Mouse (Mus musculus): Measurements from ENCODE around the gene Tmem139. TPM values are rescaled to one million over a fixed set of nuclear protein-coding genes. Genes with fewer than 3 reads are reported as not detected.

Tmem139 gene
- 29.7 and 32.4 TPM in 2 replicates for polyA plus RNA-seq (2015; fragmentation: Nextera tagmentation; extraction: Ambion mirVana)

GRCm38 (mm10) chr6:42261524-42262170, at the start of gene Tmem139:
TSS of gene Tmem139 (plus strand) at chr6:42261970.
- Histone ChIP-seq H3K27me3 (replicated peaks; ENCODE audit: control insufficient read depth, insufficient read depth, low read length) (no peaks in the 10 kb centered on the region), H3K36me3 (ENCODE audit: control insufficient read depth, insufficient read depth) (no peaks in the 10 kb centered on the region), H3K9me3 (ENCODE audit: control insufficient read depth) (no peaks in the 10 kb centered on the region), H3K4me3 (ENCODE audit: low read depth, low read length) (peak within 1 kb of the TSS; percentile 34), H3K27ac (ENCODE audit: low read depth, low read length) (peak within 1 kb of the TSS; percentile 73), H3K9ac (ENCODE audit: low read depth, low read length) (peak within 1 kb of the TSS; percentile 45), H3K4me2 (replicated peaks; ENCODE audit: low read depth) (peak within 1 kb of the TSS; percentile 62), H3K4me1 (replicated peaks; ENCODE audit: control insufficient read depth, insufficient read depth, low read length) (no peaks in the 10 kb centered on the region; the same call in 1 of the 2 replicates)
- no peak for TF ChIP-seq CTCF (IDR thresholded peaks at IDR 0.05; ENCODE audit: low read depth)
- 5% methylated on average over 20 of the region's 20 CpGs for WGBS
- peak; percentile 40 for ATAC-seq

DNA sequence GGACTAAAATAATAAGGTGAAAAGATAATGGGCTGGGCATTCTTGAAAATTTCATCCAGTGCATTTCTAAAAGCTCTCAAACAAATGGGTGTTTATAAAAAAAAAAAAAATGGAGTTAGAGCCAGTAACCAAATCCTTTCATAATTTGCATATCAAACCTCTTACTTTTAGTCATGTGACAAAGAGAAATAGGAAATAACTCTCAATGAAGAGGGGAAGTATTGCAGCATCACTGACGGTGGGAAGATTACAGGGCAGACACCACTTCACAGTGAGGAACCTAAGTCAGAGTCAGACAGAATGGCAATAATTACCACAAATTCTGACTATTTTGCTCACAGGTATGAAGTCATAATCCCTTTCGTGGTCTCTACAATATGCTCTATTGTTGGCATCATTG, 46.7 kb upstream of the Tmem139 start, which contains the start of gene Tas2r144:
Tas2r144 (plus strand) TSS at position 301 of the 400 bp plus-strand sequence.
- Histone ChIP-seq H3K4me2 (replicated peaks; ENCODE audit: low read depth) (no peak within 1 kb of the TSS), H3K9me3 (ENCODE audit: control insufficient read depth) (no peaks in the 10 kb centered on the region), H3K4me3 (ENCODE audit: low read depth, low read length) (no peak within 1 kb of the TSS), H3K27ac (ENCODE audit: low read depth, low read length) (no peak within 1 kb of the TSS), H3K4me1 (replicated peaks; ENCODE audit: control insufficient read depth, insufficient read depth, low read length) (no peaks in the 10 kb centered on the region), H3K27me3 (replicated peaks; ENCODE audit: control insufficient read depth, insufficient read depth, low read length) (no peaks in the 10 kb centered on the region), H3K36me3 (ENCODE audit: control insufficient read depth, insufficient read depth) (no peaks in the 10 kb centered on the region), H3K9ac (ENCODE audit: low read depth, low read length) (no peak within 1 kb of the TSS)
- 79% methylated on average over 2 of the region's 2 CpGs for WGBS
- no peak for TF ChIP-seq CTCF (IDR thresholded peaks at IDR 0.05; ENCODE audit: low read depth)
- no peak for ATAC-seq

GRCm38 (mm10) chr6:42222286-42222685, 39.5 kb upstream of the Tmem139 start:
- no peak for ATAC-seq
- Histone ChIP-seq H3K27ac (ENCODE audit: low read depth, low read length) (no peak overlapping the region), H3K9ac (ENCODE audit: low read depth, low read length) (no peak overlapping the region), H3K9me3 (ENCODE audit: control insufficient read depth) (no peaks in the 10 kb centered on the region), H3K27me3 (replicated peaks; ENCODE audit: control insufficient read depth, insufficient read depth, low read length) (no peaks in the 10 kb centered on the region), H3K4me1 (replicated peaks; ENCODE audit: control insufficient read depth, insufficient read depth, low read length) (0 out of 2 replicates have a peak, but pooled peaks cover 2% of the 10 kb centered on the region), H3K4me2 (replicated peaks; ENCODE audit: low read depth) (no peak overlapping the region), H3K36me3 (ENCODE audit: control insufficient read depth, insufficient read depth) (no peaks in the 10 kb centered on the region), H3K4me3 (ENCODE audit: low read depth, low read length) (no peak overlapping the region)
- WGBS = 64% methylated on average over 3 of the region's 3 CpGs
- no peak for TF ChIP-seq CTCF (IDR thresholded peaks at IDR 0.05; ENCODE audit: low read depth)

- WGBS = 51% methylated on average over 4 of the region's 4 CpGs
Observed at GRCm38 (mm10) chr6:42225046-42225445, 36.7 kb upstream of the Tmem139 start.

GRCm38 (mm10) chr6:42227240-42228101, 34.3 kb upstream of the Tmem139 start:
- peak overlapping the region; percentile 15; the same call in 1 of the 2 replicates for H3K27ac ChIP-seq (ENCODE audit: low read depth, low read length)
- 16% methylated on average over 17 of the region's 17 CpGs for WGBS
- TF ChIP-seq CTCF (IDR thresholded peaks at IDR 0.05; ENCODE audit: low read depth) = peak; percentile 84

More at GRCm38 (mm10) chr6:42225046-42225445, 36.7 kb upstream of the Tmem139 start:
- H3K4me1 ChIP-seq (replicated peaks; ENCODE audit: control insufficient read depth, insufficient read depth, low read length) = 0 out of 2 replicates have a peak, but pooled peaks cover 2% of the 10 kb centered on the region
- H3K9me3 ChIP-seq (ENCODE audit: control insufficient read depth) = no peaks in the 10 kb centered on the region
- peak; percentile 79 for ATAC-seq
- H3K27ac ChIP-seq (ENCODE audit: low read depth, low read length) = peak overlapping the region; percentile 28
- no peak overlapping the region for H3K9ac ChIP-seq (ENCODE audit: low read depth, low read length)
- no peaks in the 10 kb centered on the region for H3K36me3 ChIP-seq (ENCODE audit: control insufficient read depth, insufficient read depth)
- H3K27me3 ChIP-seq (replicated peaks; ENCODE audit: control insufficient read depth, insufficient read depth, low read length) = no peaks in the 10 kb centered on the region
- no peak overlapping the region for H3K4me3 ChIP-seq (ENCODE audit: low read depth, low read length)
- no peak for TF ChIP-seq CTCF (IDR thresholded peaks at IDR 0.05; ENCODE audit: low read depth)
- H3K4me2 ChIP-seq (replicated peaks; ENCODE audit: low read depth) = no peak overlapping the region

DNA sequence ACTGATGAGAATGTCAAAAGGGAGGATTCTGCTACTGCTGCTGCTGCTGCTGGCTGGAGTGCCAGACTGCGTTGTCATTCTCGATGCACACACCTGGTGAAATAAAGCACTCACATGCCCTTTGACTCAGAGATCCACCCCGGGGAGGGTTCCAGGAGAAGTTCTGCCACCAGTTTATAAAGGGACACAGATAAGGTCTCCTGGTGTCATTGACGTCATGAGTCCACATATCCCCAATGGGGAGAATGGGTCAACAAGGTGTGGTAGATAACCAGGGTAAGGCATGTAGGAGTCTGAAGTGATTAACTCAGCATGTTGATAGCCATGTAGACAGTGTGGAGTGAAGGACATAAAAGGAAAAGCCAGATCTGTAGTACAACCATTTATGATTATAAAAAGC, 32.2 kb upstream of the Tmem139 start:
- no peak for TF ChIP-seq CTCF (IDR thresholded peaks at IDR 0.05; ENCODE audit: low read depth)
- Histone ChIP-seq H3K36me3 (ENCODE audit: control insufficient read depth, insufficient read depth) (no peaks in the 10 kb centered on the region), H3K27me3 (replicated peaks; ENCODE audit: control insufficient read depth, insufficient read depth, low read length) (no peaks in the 10 kb centered on the region), H3K9ac (ENCODE audit: low read depth, low read length) (no peak overlapping the region), H3K27ac (ENCODE audit: low read depth, low read length) (no peak overlapping the region), H3K4me3 (ENCODE audit: low read depth, low read length) (no peak overlapping the region), H3K9me3 (ENCODE audit: control insufficient read depth) (no peaks in the 10 kb centered on the region), H3K4me2 (replicated peaks; ENCODE audit: low read depth) (no peak overlapping the region), H3K4me1 (replicated peaks; ENCODE audit: control insufficient read depth, insufficient read depth, low read length) (0 out of 2 replicates have a peak, but pooled peaks cover 2% of the 10 kb centered on the region)
- 33% methylated on average over 4 of the region's 4 CpGs for WGBS
- ATAC-seq = peak; percentile 89

More at GRCm38 (mm10) chr6:42227240-42228101, 34.3 kb upstream of the Tmem139 start:
- Histone ChIP-seq H3K27me3 (replicated peaks; ENCODE audit: control insufficient read depth, insufficient read depth, low read length) (no peaks in the 10 kb centered on the region), H3K9ac (ENCODE audit: low read depth, low read length) (no peak overlapping the region), H3K9me3 (ENCODE audit: control insufficient read depth) (no peaks in the 10 kb centered on the region), H3K4me2 (replicated peaks; ENCODE audit: low read depth) (peak overlapping the region; percentile 45), H3K36me3 (ENCODE audit: control insufficient read depth, insufficient read depth) (no peaks in the 10 kb centered on the region), H3K4me3 (ENCODE audit: low read depth, low read length) (no peak overlapping the region), H3K4me1 (replicated peaks; ENCODE audit: control insufficient read depth, insufficient read depth, low read length) (0 out of 2 replicates have a peak, but pooled peaks cover 2% of the 10 kb centered on the region)
- peak; percentile 39 for ATAC-seq
